Mouse (Mus musculus) G1E (cell line): ENCODE results near the gene Pld4.

Experiments used
- CTCF ChIP-seq: IDR thresholded peaks from 2 replicates; pipeline ENCODE4 v1.5.1; 2012; ENCODE audit warnings: low read depth, low read length, inconsistent platforms, mixed read lengths
- GATA1 ChIP-seq: IDR thresholded peaks from 2 replicates; pipeline ENCODE4 v1.6.1; 2012; ENCODE audit warnings: borderline replicate concordance, low read length, inconsistent platforms, mixed read lengths
- POLR2AphosphoS5 ChIP-seq: IDR thresholded peaks from 2 replicates; pipeline ENCODE4 v1.6.1; 2012; ENCODE audit warnings: low read depth, low read length, inconsistent platforms; ENCODE audit not compliant: insufficient replicate concordance
- TAL1 ChIP-seq: conservative IDR thresholded peaks from 2 replicates; pipeline ENCODE4 v1.6.1; 2012; ENCODE audit warnings: low read depth, low read length, inconsistent platforms, mixed read lengths

DNA sequence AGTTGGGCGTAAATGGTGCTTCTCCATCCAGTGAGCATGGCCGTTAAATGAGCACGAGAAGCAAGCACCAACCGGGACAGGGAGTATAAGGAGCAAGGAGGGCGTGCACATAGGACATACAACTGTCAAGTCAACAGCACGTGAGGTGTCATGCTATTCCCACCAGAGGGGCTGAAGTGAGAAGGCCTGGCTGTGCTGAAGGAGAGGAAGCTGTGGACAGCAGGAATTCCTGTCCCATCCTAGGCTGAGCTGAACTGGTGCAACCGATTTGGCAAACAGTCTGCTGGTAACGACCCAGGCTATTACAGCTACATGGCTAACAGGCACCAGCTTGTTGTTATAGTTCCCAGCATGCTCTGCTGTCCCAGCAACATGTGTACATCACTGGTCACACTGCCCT lies 30.6 kb downstream of the Pld4 start:
- TF ChIP-seq CTCF (no peak), TAL1 (no peak), POLR2AphosphoS5 (no peak), GATA1 (no peak)
